ENCODE assay signal across 9 mouse cellular contexts in the genomic region with DNA sequence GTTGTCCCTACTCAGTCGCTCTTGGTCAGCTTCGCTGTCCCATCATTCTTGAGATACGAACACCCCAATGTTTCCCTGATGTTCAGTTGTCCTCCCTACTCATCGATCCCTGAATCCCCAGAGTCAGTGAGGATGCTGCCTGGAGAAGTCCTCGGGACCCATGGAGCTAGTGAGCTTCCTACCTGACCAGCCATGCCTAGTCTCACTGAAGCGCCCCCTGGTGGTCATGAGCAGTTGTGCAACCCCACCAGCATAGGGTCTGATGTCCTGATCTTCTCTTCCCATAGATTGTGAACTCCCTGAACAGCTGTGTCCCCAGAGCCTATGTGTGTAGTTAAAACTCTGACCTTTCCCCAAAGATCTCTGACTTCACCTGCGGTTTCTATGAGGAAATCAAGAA. TPM values are rescaled to one million over a fixed set of nuclear protein-coding genes. Genes with fewer than 3 reads are reported as not detected.
A peak's percentile ranks its signal among the peaks of the same experiment; 100 is the strongest.
DNase-seq lines count a peak whose midpoint lies in the region; ATAC-seq lines count a peak whose summit lies in the region.
"Had no signal": no experiment of that assay in that cellular context is flagged by ENCODE, and none has a peak within 500 bp of the region (broad histone marks: within the 10 kb centered on the region; RNA-seq: fewer than 3 reads in every experiment).

No protein-coding gene starts in this region.

- no peak overlapping the region for H3K9ac ChIP-seq in midbrain, embryonic 13.5 days (replicated peaks)
- H3K9ac ChIP-seq: heart, embryonic 15.5 days had no signal

- peak; percentile 29 for DNase-seq in embryo, embryonic 10 days (ENCODE audit: low spot score)
- no peak for DNase-seq in embryo, embryonic 9.5 days (ENCODE audit: extremely low spot score)
- DNase-seq in midbrain, embryonic 10.5 days (ENCODE audit: low spot score) = peak; percentile 30
- peak; percentile 16 for DNase-seq in c-Kit-positive CD71-positive TER-119-positive erythroid progenitor cells, embryonic 14.5 days (ENCODE audit: low spot score)
- DNase-seq in limb, embryonic 10.5 days (ENCODE audit: low spot score) = peak; percentile 58
- peak; percentile 30 for DNase-seq in thymus, postnatal 14 days
- DNase-seq in layer of hippocampus, postnatal 14 days (ENCODE audit: low spot score in 2 of 2) = no peak

- H3K4me2 ChIP-seq in midbrain, embryonic 13.5 days (replicated peaks) = no peak overlapping the region
- H3K4me2 ChIP-seq: heart, embryonic 15.5 days had no signal

- H3K4me3 ChIP-seq in midbrain, embryonic 10.5 days = no peak overlapping the region
- H3K4me3 ChIP-seq in midbrain, embryonic 13.5 days (replicated peaks) = no peak overlapping the region
- no peak overlapping the region for H3K4me3 ChIP-seq in limb, embryonic 10.5 days
- H3K4me3 ChIP-seq: heart, embryonic 15.5 days had no signal

- no peaks in the 10 kb centered on the region for H3K27me3 ChIP-seq in midbrain, embryonic 10.5 days (ENCODE audit: low read depth, poor library complexity, severe bottlenecking)
- H3K27me3 ChIP-seq in midbrain, embryonic 13.5 days = no peaks in the 10 kb centered on the region
- H3K27me3 ChIP-seq in limb, embryonic 10.5 days (ENCODE audit: low read depth, poor library complexity, severe bottlenecking) = no peaks in the 10 kb centered on the region
- H3K27me3 ChIP-seq: heart, embryonic 15.5 days had no signal

- 64% methylated on average over 7 of the region's 7 CpGs for WGBS in midbrain, embryonic 10.5 days
- WGBS in midbrain, embryonic 13.5 days = 67% methylated on average over 7 of the region's 7 CpGs
- WGBS in limb, embryonic 10.5 days = 56% methylated on average over 7 of the region's 7 CpGs

- H3K9me3 ChIP-seq in midbrain, embryonic 10.5 days (replicated peaks) = no peaks in the 10 kb centered on the region
- H3K9me3 ChIP-seq in midbrain, embryonic 13.5 days = no peaks in the 10 kb centered on the region
- no peaks in the 10 kb centered on the region for H3K9me3 ChIP-seq in limb, embryonic 10.5 days (replicated peaks)
- H3K9me3 ChIP-seq: heart, embryonic 15.5 days had no signal

- no peak for ATAC-seq in midbrain, embryonic 13.5 days

- no peaks in the 10 kb centered on the region for H3K4me1 ChIP-seq in midbrain, embryonic 10.5 days
- no peaks in the 10 kb centered on the region for H3K4me1 ChIP-seq in midbrain, embryonic 13.5 days (replicated peaks)
- peaks cover 23% of the 10 kb centered on the region for H3K4me1 ChIP-seq in limb, embryonic 10.5 days
- H3K4me1 ChIP-seq: heart, embryonic 15.5 days had no signal

- no peak overlapping the region for H3K27ac ChIP-seq in midbrain, embryonic 10.5 days (replicated peaks)
- no peak overlapping the region for H3K27ac ChIP-seq in midbrain, embryonic 13.5 days
- H3K27ac ChIP-seq in limb, embryonic 10.5 days = no peak overlapping the region
- H3K27ac ChIP-seq: heart, embryonic 15.5 days had no signal

- no peaks in the 10 kb centered on the region for H3K36me3 ChIP-seq in midbrain, embryonic 10.5 days
- H3K36me3 ChIP-seq in midbrain, embryonic 13.5 days = no peaks in the 10 kb centered on the region
- H3K36me3 ChIP-seq in limb, embryonic 10.5 days = no peaks in the 10 kb centered on the region
- H3K36me3 ChIP-seq: heart, embryonic 15.5 days had no signal

RNA-seq across cellular contexts. Expression of a gene that starts 47.9 kb away (rescaled TPM):
- polyA plus RNA-seq in midbrain, embryonic 10.5 days (2016; fragmentation: Nextera tagmentation; extraction: Ambion mirVana) = 3.7 and 5.1 TPM in 2 replicates
- 3.3 and 5.5 TPM in 2 replicates for polyA plus RNA-seq in midbrain, embryonic 13.5 days (2015; fragmentation: Nextera tagmentation; extraction: Ambion mirVana)
- polyA plus RNA-seq in limb, embryonic 10.5 days (2016; fragmentation: Nextera tagmentation; extraction: Ambion mirVana) = 1.3 TPM in 2 replicates
- total RNA-seq in layer of hippocampus, postnatal 14 days (2021) = 1 to 10 TPM; 1.5 to 1.8 TPM

Comparison
In these comparisons a context has a peak if more than half of its experiments do, and no peak if none do; other contexts are left out.
1. DNase-seq: peak in embryo, embryonic 10 days (single experiment), midbrain, embryonic 10.5 days (single experiment), c-Kit-positive CD71-positive TER-119-positive erythroid progenitor cells, embryonic 14.5 days (single experiment), limb, embryonic 10.5 days (single experiment) and thymus, postnatal 14 days (single experiment); none in embryo, embryonic 9.5 days (single experiment) and layer of hippocampus, postnatal 14 days (0 of 2).